Mouse (Mus musculus) liver, postnatal 0 days (tissue): ENCODE measurements around the gene Slc9a2.

Source experiments
- CTCF ChIP-seq: sonication (generic); IDR thresholded peaks from 2 replicates; pipeline ENCODE4 v1.5.1; 2016; ENCODE audit warnings: antibody characterized with exemption, low read depth
- EP300 ChIP-seq: IDR thresholded peaks from 2 replicates; pipeline ENCODE4 v1.6.1; 2016; ENCODE audit warnings: antibody characterized with exemption, low read depth, mild to moderate bottlenecking

DNA sequence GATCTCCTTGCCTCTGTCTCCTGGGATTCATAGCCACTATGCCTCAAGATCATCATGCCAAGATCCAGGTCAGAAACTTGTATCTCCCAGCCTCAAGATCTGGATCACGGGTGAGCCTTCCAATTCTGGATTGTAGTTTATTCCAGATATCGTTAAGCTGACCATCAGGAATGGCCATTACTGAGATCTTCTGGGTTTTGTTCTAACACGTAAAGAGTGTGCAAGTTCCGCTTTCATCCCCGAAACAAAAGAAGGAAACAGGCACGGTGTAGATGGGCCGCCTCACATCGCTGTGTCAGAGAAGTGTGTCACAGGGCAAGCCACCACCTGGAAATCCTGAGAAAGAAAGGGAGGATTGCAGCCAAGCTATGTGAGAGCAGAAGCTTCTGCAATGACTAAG lies 118.7 kb downstream of the Slc9a2 start:
- TF ChIP-seq EP300 (no peak), CTCF (no peak)
